In genomic region chr1:90227684-90228322, GRCm38 (mm10) we compare ENCODE assay signal across 9 mouse cellular contexts. TPM values are rescaled to one million over a fixed set of nuclear protein-coding genes. Genes with fewer than 3 reads are reported as not detected.
DNase-seq lines count a peak whose midpoint lies in the region; ATAC-seq lines count a peak whose summit lies in the region.
"Had no signal": no experiment of that assay in that cellular context is flagged by ENCODE, and none has a peak within 500 bp of the region (broad histone marks: within the 10 kb centered on the region; RNA-seq: fewer than 3 reads in every experiment).

No protein-coding gene starts in this region.

- H3K4me1 ChIP-seq in heart, embryonic 14.5 days (ENCODE audit: control insufficient read depth in 2 of 2, insufficient read depth in 2 of 2, low read length in 2 of 2) = peaks cover 29 to 30% of the 10 kb centered on the region in 2 experiments
- H3K4me1 ChIP-seq in embryonic facial prominence, embryonic 14.5 days (ENCODE audit: control insufficient read depth, insufficient read depth, low read length) = peaks cover 68% of the 10 kb centered on the region

- H3K9ac ChIP-seq in heart, embryonic 14.5 days (ENCODE audit: low read length) = no peak overlapping the region
- no peak overlapping the region for H3K9ac ChIP-seq in embryonic facial prominence, embryonic 14.5 days (ENCODE audit: low read depth, low read length)

- 7% methylated on average over 12 of the region's 12 CpGs for WGBS in heart, embryonic 14.5 days
- WGBS in embryonic facial prominence, embryonic 14.5 days = 28% methylated on average over 12 of the region's 12 CpGs

- H3K4me2 ChIP-seq in heart, embryonic 14.5 days (ENCODE audit: low read length) = peak overlapping the region; percentile 23
- no peak overlapping the region for H3K4me2 ChIP-seq in embryonic facial prominence, embryonic 14.5 days (ENCODE audit: low read depth, low read length)

- H3K4me3 ChIP-seq in heart, embryonic 14.5 days (ENCODE audit: control insufficient read depth in 1 of 2, insufficient read depth in 1 of 2, low read depth in 1 of 2, low read length in 2 of 2) = no peak overlapping the region
- H3K4me3 ChIP-seq in embryonic facial prominence, embryonic 14.5 days (ENCODE audit: low read depth, low read length) = no peak overlapping the region

- no peaks in the 10 kb centered on the region for H3K27me3 ChIP-seq in heart, embryonic 14.5 days (ENCODE audit: control insufficient read depth, insufficient read depth, low read length)
- H3K27me3 ChIP-seq in embryonic facial prominence, embryonic 14.5 days (replicated peaks; ENCODE audit: control insufficient read depth, insufficient read depth, low read length) = no peaks in the 10 kb centered on the region

- no peak for DNase-seq in heart, adult 9 months (ENCODE audit: low spot score in 2 of 2)
- peak; percentile 50 for DNase-seq in 3134 (ENCODE audit: extremely low read depth, insufficient read length, low spot score)
- peak; percentile 74 for DNase-seq in embryonic facial prominence, embryonic 14.5 days (ENCODE audit: low spot score)
- peak; percentile 66 for DNase-seq in mesoderm, embryonic 11.5 days (ENCODE audit: low read depth, low spot score)
- DNase-seq in gastrocnemius, postnatal 14 days = no peak
- no peak for DNase-seq in c-Kit-positive CD71-positive TER-119-positive erythroid progenitor cells, embryonic 14.5 days (ENCODE audit: low spot score)
- no peak for DNase-seq in urinary bladder, postnatal 36 days (ENCODE audit: low spot score in 2 of 2)
- DNase-seq: layer of hippocampus, adult 9-11 months had no signal

- H3K27ac ChIP-seq in heart, embryonic 14.5 days (replicated peaks in 1 of 2; ENCODE audit: control insufficient read depth in 1 of 2, insufficient read depth in 1 of 2, low read depth in 2 of 2, low read length in 2 of 2) = peak overlapping the region in 1 of 2 experiments; percentile 17; a peak in 1 of 4 replicates
- peak overlapping the region; percentile 42; the same call in 1 of the 2 replicates for H3K27ac ChIP-seq in embryonic facial prominence, embryonic 14.5 days (replicated peaks; ENCODE audit: low read depth, low read length)

- 0 out of 2 replicates have a peak, but pooled peaks have one; percentile 48 for ATAC-seq in heart, embryonic 14.5 days (ENCODE audit: insufficient number of reproducible peaks, insufficient read depth, low FRiP score, low read depth)
- peak; percentile 35; the same call in 1 of the 2 replicates for ATAC-seq in embryonic facial prominence, embryonic 14.5 days (ENCODE audit: low read depth)

- intact Hi-C loops in gastrocnemius, postnatal 14 days (cut with DNase I; ENCODE audit: low total_unique reads) = no loop called here

- no peaks in the 10 kb centered on the region for H3K36me3 ChIP-seq in heart, embryonic 14.5 days (ENCODE audit: control insufficient read depth, insufficient read depth, low read length)
- H3K36me3 ChIP-seq in embryonic facial prominence, embryonic 14.5 days (ENCODE audit: control insufficient read depth, insufficient read depth, low read length) = no peaks in the 10 kb centered on the region

- no peaks in the 10 kb centered on the region for H3K9me3 ChIP-seq in heart, embryonic 14.5 days (ENCODE audit: control insufficient read depth, low read length)
- H3K9me3 ChIP-seq in embryonic facial prominence, embryonic 14.5 days (ENCODE audit: control insufficient read depth, low read length) = no peaks in the 10 kb centered on the region

RNA-seq across cellular contexts. Expression of gene Ackr3, which starts 24.0 kb away (rescaled TPM):
- 41.3 and 51.0 TPM in 2 replicates for polyA plus RNA-seq in heart, embryonic 14.5 days (2014; fragmentation: Nextera tagmentation; extraction: Ambion mirVana)
- polyA plus RNA-seq in embryonic facial prominence, embryonic 14.5 days (2014; fragmentation: Nextera tagmentation; extraction: Ambion mirVana) = 27.0 and 32.2 TPM in 2 replicates
- total RNA-seq in gastrocnemius, postnatal 14 days (2021) = 10 to 100 TPM; 14.1 to 16.2 TPM

Comparison
In these comparisons a context has a peak if more than half of its experiments do, and no peak if none do; other contexts are left out.
1. DNase-seq: peak in 3134 (single experiment), embryonic facial prominence, embryonic 14.5 days (single experiment) and mesoderm, embryonic 11.5 days (single experiment); none in heart, adult 9 months (0 of 2), gastrocnemius, postnatal 14 days (single experiment), c-Kit-positive CD71-positive TER-119-positive erythroid progenitor cells, embryonic 14.5 days (single experiment) and urinary bladder, postnatal 36 days (0 of 2).